Mouse (Mus musculus) adrenal gland, adult (tissue): Measurements from ENCODE around the gene Ppp1ca.
A peak's percentile ranks its signal among the peaks of the same experiment; 100 is the strongest.

Experiments
- DNase-seq, 2 experiments: peaks; one replicate each; pipeline ENCODE4 v3.0.0; 2022 to 2023; ENCODE audit warnings: low spot score in 1 of 2; ENCODE audit not compliant: inconsistent age in 2 of 2

The Ppp1ca gene

DNA sequence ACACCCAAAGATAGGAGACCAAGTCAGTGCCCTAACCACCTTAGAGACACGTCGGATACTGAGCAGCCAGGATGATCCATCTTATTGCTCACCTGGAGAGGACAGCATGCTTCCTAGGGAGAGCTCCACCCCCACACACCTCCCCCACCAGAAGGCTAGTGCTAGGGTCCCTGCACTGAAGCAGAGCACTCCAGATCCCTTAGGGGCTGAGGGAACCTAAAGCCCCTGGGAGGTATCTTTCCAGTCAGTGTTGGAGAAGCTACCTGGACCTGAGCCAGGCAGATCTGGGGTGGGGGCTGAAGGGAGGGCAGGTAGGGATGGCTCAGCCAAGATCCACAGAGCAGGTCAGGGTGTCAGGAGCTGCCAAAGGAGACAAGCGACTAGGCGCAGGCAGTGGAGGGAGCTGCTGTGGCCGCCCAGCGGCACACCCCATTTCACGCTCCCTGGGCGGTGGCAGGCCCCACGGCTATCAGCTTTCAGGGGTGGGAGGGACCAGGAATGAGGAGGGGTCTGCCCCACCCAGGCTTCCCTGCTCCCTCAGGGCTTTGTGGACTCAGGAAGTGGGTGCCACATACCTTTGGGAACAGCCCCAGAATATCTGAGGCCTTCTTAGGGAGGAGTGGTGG, 37.7 kb downstream of the Ppp1ca start:
- peak; percentile 36 to 57 for DNase-seq

DNA sequence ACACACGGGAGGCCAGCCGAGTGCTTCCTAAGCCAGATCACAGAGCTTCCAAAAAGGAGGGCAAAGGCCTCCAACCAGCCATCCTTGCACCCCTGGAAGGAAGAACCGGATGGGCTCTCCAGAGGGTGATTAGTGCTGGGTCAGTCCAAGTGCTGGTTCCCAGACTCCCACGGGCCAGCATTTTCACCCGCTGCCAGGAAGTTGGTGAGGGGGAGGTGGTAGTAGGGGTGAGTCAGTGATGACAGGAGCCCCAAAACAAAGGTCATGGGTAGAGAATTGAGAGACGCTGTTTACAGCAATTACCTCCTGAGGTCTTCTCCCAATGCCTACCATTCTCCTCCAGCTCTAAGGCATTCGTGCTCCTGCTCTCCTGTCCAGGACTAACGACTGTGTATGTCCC, 38.5 kb downstream of the Ppp1ca start:
- DNase-seq, result peak; percentile 76 to 86

DNA sequence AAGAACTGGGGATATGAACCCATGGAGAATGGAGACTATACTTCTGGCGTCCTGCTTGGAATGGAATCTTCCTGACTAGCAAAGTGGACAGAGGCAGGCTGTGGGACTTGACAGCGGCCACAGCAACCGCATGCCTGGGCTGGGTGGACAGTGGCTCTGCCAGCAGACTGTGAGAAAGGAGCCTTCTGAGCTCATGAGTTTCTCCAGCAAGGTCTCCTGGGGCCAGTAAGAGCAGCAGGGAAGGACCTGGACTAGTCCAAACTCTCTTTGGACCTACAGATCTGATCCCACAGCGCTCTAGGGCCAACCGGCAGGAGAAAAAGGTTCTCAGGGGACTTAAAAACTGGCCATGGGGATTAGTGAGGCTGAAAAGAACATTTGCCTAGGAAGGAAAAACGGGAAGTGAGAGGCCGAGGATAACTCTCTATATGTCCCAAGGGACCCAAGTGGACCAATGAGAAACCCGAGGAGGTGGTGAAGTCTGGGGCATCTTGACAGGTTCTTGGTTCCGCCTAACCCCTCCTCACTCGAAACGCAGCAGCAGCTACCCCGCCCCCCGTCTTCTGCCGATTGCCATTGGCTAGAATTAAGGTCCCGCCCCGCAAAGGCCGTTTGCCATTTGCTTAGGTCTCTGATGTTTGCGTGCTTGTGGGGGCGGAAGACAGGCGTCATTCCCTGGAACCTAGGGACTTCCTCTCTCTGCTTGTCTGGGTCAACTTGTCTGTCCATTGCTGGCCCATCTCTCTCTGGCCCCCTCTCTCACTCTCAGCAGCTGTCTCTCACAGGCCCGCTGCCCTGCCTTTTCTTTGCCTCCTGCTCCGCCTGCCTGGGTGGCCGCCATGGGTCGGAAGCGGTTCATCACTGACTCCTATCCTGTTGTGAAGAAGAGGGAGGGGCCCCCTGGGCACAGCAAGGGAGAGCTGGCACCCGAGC, 39.7 kb downstream of the Ppp1ca start, which contains the start of gene Pold4:
Gene Pold4 (plus strand): TSS at position 647 of the 933 bp plus-strand sequence.
- peak; percentile 98 to 99 for DNase-seq

DNA sequence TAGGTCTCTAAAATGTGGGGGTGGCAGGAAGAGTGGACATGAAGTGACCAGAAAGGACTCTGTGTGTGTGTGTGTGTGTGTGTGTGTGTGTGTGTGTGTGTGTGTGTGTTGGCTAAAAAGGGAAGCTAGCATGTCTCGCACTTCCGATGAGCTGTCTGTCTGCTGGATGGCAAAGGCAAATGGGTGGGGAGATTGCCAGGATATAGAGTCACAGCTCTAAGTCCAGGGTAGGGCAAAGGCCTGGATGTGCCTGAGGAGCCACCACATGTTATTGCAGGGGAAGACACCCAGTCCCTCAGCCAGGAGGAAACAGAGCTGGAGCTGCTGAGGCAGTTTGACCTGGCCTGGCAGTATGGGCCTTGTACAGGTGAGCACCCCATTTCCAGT, 40.3 kb downstream of the Ppp1ca start:
- no peak for DNase-seq

DNA sequence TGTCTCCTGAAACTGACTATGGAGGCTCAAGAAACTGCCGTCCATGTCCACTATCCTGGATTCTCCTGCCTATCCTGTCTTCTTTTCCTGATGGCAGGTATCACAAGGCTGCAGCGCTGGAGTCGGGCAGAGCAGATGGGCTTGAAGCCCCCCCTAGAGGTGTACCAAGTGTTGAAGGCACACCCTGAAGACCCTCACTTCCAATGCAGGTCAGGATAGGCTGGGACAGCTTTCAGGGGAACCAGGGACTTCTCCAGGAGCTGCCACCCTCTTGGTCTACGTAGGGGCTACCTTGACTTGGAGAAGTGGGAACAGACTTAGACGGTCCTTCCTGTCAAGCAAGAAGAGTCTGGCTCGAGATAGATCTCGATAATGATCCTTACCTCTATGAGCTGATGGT, 40.8 kb downstream of the Ppp1ca start:
- peak in 1 of 2 experiments; percentile 25 for DNase-seq

DNA sequence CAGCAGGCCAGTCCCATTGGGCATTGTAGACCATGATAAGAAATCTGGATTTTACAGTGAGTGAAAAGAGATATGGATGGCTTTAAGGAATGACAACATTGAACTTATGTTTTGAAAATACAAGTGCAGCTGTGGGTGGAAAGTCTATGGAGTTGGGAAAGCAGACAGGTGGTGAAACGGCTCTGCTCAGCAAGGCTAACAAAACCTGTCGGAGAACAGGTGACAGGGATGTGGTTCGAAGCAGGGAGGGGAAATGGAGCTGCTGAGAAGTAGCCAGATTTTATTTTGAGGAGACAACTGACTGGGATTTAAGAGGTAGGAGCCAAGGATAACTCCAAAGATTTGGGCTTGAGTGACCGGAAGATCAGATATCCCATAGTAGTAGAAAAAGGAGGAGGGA, 42.7 kb downstream of the Ppp1ca start:
- no peak for DNase-seq

DNA sequence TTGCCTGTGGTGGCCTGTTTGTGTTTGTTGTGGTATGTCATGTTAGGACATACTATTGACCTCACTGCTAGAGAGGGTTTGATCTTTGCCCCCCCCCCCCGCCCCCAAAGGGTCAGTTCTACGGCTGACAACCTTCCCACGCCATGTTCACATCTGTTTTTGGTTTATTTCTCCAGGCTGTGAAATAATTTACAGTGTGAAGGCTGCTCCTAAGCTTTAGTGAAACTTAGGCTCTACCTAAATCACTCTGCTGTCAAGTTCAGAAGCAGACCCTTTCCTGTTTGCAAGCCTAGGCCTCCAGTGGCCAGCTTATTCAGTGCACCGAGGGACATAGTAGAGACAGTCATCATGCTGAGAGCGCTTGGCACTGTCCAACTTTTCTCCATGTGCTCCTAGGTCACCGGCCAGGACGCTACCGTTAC, 48.4 kb downstream of the Ppp1ca start:
- DNase-seq, result no peak

DNA sequence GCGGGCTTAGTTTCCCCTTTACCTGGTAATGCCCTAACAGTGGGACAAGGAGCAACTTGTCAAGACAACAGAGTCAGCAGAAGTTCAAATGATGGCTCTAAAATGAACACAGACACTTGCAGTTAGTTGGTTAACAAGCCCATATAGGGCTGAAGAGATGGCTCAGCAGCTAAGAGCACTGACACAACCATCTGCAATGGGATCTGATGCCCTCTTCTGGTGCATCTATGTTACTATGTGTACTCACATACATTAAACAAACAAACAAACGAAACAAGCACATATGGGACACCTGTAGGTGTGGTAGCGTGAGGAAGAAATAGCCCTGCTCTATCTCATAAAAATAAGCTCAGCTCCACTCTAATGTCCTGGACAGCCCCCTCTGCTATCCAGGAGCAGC, 50.6 kb downstream of the Ppp1ca start:
- no peak for DNase-seq

DNA sequence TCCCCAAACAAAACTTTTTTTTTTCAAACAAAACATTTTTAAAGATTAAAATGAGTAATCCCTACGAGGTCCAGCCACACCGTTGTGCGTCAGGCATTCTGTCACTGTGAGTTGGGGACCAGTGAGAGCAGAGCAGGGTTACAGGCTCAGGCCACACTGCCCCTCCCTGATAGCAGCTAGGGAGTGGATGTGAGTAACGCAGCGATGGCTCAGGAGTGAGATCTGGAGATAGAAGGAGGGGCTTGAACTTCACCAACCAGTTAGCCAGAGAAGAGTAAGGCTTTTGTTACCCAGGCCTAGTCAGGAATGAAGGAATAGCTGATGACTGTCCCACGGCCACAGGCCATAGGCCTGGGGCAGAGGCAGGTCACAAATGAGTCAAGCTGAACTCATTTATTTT, 52.9 kb downstream of the Ppp1ca start:
- no peak for DNase-seq
